Mouse (Mus musculus): ENCODE data around the gene Depdc5.
A peak's percentile ranks its signal among the peaks of the same experiment; 100 is the strongest.
"Not testable (repeated sequence)": the region's sequence is repeated elsewhere in the genome, so short reads cannot be mapped to it uniquely, and the experiment has no call there.

Gene Depdc5

DNA sequence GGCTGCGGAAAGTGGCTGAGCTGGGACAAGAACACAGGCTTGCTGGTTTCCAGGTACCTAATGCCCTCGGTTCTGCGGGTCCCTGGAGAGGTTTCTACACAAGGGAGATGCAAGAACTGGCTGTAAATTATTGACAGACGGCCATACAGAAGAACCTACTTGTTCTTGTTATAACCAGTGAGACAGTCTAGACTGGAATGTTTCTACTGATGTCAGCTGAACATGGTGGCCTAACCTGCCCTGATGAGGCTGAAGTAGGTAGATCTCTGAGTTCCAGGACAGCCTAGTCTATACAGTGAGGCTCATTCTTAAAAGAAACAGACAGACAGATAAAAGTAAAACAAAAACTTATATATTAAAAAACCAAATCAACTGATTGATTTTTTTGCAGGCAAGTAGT is 140.6 kb downstream of the Depdc5 start:
- no peak for DNase-seq

DNA sequence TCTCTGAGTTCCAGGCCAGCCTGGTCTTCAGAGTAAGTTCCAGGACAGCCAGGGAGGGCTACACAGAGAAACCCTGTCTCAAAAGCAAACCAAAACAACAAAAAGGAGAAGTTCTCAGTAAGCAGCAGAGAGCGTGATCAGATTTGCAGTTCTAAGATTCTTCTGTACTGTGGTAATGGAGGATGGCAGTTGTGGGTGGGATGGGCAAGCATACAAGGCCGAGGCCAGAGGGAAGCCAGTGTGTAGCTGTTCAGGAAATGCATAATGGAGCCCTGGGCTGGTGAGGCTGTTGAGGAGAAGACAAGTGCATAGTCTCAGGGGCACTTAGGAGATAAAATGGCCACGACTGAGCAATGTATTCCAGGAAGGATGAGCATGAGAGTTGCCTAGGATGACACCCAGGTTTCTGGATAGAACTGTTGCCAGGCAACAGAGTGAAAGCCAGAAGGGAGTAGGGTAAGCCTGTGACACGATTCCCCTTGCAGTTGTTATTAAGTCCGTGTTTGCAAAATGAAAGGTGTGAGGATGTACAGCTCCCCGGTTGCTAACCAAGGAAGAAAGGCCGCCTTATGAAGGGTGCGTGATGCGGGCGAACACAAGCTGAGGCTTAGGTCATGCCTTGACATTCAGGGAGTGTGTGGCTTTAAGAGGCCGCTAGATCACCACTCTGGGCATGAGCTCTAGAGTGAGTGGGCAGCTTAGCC is 142.1 kb downstream of the Depdc5 start:
- no peak for DNase-seq

DNA sequence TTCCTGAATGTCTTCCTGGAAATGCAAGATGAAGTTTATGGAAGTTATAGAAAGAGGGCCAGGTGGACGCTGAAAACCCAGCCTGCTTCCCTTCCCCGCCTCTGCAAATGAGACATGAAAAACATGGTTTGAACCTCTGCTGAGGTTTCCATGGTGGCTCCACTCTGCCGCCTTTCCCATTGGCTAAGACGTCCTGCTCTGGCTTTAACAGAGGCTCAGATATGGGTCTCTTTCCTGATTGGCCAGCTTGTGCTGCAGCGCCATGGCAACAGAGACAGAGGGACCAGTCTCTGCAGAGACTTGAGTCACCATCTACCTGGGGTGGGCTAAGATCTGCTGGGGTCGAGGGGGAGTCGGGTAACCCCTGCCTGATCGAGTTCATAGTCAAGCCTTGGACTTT is 143.2 kb downstream of the Depdc5 start:
- no peak for DNase-seq

DNA sequence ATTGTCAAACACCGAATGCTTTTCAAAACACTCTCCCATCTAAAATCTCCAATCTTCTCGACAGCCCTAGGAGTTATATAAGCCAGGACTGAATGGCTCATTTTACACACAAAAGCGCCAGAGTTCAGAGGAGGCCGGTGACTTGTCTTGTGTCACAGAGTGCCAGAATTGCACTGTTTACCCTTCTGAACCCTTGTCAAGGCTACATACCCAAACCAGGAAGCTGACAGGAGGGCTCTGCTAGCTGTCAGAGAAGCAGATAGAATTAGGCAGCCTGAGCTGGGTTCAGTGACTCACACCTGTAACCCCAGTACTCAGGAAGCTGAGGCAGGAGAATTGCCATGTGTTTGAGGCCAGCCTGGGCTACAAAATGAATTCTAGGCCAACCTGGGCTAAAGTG is 143.9 kb downstream of the Depdc5 start:
- DNase-seq = no peak

DNA sequence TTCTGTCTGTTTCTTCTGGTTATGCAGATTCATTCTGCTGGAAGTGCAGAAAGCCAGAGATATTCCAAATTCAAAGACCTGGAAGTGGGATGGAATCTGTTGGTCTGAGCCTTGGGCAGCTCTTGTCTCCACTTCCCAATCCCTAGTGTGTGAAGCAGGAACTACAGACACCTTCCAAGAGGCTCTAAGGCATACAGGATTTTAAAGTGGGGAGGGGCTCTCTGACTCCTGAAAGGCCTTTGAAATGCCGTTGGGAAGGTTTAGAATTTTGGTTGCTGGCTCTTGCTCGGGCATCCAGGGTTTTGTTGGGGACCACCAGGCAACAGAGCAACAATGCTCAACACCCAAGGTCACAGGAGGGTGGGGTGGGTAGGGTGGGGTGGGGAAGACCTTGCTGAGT is 145.8 kb downstream of the Depdc5 start:
- no peak for DNase-seq

DNA sequence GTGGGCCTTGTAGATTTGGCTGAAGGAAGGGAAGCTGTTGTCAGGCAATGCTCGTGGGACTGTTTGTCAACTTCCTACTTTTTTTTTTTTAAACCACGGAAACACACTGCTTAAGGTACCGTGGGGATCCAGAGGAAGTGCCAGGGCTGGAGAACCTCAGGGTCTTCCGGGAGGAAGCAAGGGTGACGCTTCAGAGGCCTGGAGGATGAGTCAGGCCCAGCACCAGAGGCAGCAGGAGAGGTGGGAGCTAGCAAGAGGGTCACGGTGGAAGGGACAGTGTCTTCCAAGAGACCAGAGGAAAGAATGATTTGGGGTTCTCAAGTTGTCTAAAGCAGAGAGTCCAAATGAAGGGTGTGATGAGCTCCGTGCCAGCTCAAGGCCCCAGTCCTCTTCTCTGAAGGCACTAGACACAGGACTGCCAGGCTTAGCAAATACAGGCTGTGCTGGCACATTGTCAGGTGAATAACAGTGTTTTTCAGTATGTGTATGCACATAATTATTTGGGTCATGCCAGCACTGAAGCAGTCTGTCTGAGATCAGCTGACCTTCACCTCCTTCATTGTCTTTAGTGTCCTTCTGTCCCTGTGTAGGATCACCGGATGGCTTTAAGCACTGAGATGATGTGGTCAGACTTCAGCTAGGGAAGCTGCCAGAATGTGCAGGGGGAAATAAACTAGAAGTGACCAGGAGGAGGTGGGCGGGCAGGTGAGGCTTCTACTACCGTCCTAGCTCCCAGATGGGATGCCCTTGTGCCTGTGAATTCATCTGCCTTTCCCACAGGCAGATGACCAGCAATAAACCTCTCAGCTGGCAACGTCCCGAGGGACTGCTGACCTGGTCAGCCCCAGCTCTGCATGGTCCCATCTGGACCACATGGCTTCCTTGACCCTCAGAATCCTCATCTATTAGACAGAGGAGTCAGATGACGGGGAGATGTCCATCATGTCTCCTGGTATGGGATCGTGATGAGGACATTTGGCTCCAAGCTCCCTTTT is 146.6 kb downstream of the Depdc5 start:
- peak; percentile 28 to 35 for DNase-seq

DNA sequence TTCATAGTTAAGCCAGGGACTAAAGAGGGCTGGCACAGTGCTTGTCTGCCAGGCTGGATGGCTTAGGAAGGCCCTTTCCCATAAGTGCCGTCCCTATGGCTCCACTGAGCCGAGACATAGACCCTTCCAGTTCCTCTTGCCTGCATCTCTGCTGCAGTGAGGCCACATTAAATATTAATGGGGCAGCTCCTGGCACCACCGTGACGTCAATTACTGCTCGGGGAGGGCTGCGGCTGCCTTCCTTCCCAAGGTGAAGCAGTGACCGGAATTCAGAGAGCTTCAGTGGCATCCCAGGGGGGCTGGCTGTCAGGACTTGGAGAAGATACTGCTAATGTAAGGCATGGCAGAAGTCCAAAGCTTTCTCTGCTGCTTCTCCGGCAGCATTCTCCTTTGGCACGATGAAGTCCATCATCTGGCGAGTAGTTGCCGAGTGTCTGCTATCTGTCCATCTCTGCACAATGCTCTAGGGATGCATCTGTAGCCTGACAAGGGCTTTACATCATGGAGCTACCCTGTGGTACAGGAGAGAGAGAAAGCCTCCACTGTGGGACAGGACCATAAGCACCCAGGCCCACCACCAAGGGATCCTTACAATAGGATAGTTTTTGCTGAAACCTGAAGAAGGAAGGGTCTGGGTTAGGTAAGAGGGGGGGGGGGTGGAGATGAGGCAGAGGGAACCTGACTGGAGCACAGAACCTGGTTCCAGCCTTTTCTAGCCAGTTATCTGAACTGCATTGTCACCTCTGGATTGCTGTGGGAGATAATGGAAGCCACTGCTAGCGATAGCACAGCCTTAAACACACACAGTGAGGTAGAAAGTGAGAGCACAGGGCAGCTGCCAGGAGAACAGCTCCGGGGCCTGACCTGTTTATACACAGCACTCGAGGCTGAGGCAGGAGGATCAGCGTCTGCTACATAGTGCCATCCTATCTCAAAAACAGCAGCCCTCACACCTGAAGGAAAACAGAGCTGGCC is 147.9 kb downstream of the Depdc5 start:
- peak; percentile 70 to 78 for DNase-seq

DNA sequence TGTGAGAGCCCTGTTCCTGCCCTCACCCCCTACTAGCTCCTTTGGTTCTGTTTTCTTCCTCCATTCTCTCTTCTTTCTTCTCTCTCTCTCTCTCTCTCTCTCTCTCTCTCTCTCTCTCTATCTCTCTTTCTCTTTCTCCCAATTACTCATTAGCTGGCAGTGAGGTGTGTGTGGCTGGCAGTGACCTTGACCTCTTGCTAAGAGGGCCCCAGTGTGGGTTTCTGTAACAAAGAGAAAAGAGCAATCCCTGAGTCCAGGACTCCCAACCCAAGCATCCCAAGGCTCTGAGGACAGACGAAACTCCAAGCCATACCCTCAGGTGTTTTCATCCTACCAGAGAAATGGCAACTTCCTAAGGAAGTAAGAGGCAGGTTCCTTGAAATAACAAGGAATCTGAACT is 150.6 kb downstream of the Depdc5 start:
- no peak for DNase-seq

DNA sequence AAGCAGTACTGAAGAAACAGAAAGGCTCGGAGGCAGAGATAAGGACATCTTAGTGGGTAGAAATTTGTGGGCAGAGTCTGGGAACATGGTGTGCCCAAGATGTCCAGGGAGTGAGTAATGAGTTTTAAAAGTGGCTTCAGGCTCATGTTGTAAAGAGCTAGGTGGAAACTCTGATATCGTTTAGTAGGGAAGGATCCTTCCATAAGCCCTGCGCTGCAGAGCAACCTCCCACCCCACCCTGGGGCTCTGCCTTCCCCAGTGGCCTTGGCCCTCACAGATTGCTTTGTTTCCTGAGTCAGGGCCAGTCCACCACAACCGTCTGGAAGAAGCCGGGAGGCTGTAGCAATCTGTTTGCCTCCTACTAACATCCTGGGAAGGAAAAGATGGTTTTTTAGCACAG is 152.1 kb downstream of the Depdc5 start:
- no peak for DNase-seq

DNA sequence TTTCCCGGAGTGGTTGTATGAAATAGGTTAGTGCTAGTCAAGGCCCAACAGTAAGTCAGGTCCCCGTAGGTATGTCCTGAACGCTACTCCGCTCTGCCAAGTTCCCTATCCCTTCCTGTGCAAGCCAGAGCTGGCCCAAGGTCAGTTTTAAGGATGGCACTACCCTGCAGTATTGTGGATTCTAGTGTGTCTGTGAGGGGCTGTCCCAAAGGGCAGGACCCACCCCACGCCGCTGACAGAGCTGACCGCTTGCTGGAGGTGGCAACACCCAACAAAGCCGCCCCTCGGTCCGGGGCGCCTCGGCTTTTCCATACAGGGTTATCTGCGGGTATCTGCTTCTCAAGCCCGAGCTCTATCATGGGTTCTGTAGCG is 154.7 kb downstream of the Depdc5 start:
- DNase-seq = no peak

DNA sequence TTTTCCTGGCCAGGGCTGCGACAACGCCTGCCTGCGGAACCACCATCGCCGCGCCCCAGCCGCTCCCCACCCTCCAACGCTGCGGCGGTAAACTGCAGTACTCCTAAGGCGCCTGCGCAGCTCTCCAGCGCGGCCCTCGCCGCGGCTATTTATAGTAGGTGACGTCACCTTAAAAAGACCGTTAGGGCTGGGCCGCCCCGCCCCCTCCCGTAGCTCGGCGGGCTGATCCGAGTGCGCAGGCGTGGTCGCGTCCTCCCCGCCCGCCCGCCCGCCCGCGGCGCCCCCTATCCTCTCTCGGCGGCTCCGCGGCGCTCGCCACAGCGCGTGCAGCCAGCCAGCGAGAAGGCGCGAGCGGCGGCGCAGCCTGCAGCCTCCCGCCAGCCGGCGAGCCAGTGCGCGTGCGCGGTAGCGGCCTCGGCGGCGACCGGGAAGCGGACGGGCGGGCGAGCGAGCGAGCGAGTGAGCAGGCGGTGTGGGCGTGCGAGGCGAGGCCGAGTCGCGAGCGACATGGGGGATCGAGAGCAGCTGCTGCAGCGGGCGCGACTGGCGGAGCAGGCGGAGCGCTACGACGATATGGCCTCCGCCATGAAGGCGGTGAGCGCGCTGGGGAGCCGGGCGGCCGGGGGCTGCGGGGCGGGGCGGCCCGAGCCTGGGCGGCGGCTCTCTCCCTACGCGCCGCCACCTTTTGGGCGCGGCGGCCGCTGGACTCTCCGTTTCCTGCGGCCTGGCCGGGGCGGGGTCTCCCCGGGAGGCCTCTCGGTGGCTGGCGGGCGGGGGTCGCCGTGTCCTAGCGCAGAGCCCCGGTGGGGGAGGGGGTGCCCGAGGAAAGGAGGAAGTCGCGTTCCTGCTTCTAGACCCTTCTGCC is 155.3 kb downstream of the Depdc5 start, which contains the start of gene Ywhah:
Ywhah (plus strand) TSS at position 256 of the 865 bp plus-strand sequence.
- peak; percentile 95 to 99 for DNase-seq

DNA sequence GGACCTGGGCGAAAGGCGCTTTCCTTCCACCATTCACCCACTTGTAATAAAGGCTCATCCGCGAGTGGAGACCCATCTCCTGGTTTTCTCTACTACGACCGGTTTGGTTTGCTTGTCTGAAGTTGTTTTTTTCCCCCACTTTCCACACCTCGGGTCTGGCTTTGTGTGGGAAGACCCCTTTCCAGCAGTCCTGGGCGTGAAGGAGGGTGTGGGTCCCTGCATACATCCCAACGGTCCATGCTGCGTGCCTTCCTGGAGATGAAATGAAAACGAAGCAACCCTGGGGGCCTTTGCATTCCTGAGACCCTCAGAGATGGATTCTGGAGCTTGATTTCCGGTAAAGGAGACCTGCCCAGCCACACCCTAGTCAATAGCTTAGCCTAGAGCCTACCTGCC is 155.9 kb downstream of the Depdc5 start:
- peak in 1 of 2 experiments; percentile 15 for DNase-seq

DNA sequence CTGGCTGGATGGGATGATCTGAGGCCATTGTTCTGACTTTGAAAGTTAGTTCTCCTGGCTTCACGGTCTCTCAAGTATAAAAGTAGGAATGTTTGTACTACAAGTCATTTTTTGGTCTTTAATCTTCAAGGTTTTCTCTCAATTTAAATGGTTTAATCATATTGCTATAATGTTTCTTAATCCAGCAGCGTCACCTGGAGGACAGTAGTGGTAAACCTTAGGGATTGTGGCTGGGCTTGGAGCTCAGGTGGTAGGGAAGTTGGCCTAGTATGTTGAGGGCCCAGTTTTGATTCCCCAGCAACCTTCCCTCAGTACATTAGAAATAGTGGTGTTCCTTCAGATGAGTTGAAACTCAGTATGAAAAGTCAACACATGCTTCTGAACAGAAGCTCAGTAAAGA is 158.1 kb downstream of the Depdc5 start:
- DNase-seq = peak; percentile 56 to 60

DNA sequence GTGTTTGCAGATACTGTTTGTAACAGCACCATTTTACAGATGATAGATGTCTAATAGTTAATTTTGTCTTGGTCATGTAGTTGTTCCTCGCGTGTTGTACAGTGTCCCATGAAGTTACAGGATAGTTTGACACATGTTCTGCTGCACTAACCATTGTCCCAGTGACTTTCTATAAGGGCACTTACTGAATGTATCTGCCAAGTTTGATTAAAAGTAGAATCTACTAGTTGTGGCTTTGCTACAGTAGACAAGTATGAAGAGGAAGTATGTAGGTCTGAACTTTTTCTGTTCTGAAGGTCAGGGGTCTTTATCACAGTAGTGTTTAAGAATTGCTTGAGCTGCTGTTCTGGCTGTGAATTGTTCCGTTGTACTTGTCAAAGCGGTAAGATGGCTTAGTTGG is 159.8 kb downstream of the Depdc5 start:
- no peak for DNase-seq

DNA sequence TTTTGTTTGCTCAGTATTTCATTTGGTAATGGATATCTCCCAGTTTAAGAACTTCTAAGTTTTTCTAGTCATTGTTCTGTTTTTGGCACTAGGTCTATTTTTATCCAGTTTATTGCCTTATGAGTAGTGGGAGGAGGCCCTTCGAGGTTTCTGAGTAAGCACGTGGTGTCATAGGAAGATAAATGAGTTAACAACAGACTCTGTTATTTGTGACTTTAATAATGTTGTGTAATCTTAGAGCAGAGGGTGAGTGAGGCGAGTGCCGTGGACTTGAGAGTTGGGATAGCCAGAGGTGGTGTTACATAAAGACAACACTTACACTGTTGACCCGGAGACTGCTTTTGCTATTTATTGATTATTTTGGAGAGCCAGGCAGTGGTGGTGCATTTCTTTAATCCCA is 161.0 kb downstream of the Depdc5 start:
- no peak for DNase-seq

DNA sequence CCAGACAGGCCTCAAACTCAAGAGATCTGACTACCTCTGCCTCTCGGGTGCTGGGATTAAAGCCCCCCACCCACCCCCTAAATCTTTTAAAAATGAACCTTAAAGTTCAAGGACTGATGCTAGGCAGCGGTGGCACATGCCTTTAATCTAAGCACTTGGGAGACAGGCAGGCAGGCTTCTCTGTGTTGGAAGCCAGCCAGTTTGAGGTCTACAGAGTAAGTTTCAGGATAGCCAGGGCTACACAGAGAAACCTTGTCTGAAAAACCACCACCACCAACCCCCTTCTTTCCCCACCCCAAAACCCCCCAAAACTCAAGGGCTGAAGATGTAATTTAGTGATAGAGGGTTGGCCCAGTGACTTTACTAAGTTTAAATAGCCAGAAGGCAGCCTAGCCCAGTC is 165.2 kb downstream of the Depdc5 start:
- DNase-seq = no peak

DNA sequence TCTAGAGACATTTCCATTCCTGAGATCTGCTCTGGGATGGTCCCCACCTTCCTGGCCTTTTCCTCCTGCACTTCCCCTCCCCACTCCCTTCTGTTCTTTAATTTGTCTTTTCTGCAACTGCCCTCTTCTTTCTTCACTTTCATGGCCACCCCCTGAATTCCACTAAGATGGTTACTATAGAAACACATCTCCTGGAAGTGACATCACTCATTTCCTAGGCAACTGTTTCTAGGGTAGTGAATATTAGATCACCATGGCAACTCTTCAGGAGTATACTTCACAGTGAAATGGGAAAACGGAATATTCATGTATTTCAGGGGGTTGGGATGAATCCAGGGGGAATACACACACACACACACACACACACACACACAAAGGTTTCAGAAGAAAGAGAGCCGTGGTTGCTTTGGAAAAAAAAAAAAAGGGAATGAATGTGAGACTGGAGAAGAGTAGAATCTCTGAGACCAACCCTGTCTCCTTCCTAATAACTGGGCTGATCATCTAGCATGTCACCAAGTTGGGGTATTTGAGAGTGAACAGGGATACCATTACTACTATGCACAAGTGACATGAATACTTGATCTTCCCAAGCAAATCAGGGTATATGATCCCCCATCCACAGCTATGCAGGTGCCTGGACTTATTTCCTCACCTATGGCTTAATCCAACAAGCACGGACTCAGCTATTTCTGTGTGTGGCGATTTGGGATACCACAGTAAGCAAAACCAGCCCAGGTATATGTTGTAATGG is 167.1 kb downstream of the Depdc5 start:
- DNase-seq = no peak

DNA sequence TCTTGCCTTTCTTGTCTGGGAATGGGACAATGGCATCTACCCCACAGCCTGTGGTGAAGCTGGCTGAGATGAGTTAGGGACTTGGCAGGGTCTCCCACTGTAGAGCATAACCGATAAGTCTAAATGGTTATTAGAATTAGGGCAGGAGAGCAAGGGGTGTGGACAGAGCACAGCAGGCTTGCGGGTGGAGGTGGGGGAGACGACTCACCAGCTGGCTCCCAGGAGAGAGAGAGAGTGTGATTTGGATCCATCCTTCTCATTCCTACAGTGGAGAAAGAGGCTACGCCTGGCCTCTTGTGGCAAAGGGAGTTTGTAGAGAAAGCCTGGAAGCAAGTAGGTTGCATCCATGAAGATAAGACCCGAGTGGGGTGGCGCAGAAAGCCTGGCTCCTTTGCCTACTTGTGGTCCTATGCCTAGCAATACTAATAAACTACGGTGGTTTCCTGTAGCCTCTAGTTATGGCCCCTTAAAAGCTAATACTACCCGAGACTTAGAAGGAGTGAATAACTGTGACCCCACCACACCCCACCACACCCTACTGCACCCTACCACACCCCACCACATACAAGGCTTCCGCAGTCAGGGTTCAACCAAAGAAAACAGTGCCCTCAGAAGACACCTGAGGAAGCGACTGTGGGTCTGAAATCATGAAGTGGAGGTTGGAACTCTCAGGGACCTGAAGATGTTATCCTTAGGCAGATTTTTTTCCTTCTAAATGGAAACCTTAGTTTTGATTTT is 168.7 kb downstream of the Depdc5 start:
- DNase-seq = no peak

DNA sequence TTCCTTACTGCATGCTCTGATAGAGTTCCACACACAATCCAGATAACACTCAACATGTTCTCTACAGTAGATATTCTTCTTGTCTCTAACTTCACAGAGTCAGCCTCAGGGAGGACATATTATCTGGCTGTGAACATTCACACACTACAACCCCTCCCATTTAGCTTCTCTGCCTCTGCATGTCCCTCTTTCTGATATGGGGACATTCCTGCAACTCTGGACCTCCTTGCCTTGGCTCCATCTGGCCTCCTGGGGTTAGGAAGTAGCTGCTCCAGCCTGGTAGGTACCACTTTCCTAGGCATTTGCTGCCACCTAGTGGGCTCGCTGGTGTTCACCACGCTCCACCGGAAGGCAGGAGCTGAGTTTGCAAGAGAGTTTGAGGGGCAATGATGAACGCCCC is 169.6 kb downstream of the Depdc5 start:
- DNase-seq = peak; percentile 85

DNA sequence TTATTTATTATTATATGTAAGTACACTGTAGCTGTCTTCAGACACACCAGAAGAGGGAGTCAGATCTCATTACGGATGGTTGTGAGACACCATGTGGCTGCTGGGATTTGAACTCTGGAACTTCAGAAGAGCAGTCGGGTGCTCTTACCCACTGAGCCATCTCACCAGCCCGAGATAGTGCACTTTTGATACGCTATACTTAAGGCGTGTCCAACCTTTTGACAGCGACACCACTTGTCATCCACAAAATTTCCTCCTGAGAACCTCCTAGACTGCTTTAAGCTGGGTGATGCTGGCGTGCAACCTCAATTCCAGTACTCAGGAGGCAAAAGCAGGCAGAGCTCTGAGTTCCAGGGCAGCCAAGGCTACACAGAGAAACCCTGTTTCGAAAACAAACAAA is 170.1 kb downstream of the Depdc5 start:
- not testable (repeated sequence) for DNase-seq
